Mouse (Mus musculus): Measurements from ENCODE around the gene Vrk1.

DNA sequence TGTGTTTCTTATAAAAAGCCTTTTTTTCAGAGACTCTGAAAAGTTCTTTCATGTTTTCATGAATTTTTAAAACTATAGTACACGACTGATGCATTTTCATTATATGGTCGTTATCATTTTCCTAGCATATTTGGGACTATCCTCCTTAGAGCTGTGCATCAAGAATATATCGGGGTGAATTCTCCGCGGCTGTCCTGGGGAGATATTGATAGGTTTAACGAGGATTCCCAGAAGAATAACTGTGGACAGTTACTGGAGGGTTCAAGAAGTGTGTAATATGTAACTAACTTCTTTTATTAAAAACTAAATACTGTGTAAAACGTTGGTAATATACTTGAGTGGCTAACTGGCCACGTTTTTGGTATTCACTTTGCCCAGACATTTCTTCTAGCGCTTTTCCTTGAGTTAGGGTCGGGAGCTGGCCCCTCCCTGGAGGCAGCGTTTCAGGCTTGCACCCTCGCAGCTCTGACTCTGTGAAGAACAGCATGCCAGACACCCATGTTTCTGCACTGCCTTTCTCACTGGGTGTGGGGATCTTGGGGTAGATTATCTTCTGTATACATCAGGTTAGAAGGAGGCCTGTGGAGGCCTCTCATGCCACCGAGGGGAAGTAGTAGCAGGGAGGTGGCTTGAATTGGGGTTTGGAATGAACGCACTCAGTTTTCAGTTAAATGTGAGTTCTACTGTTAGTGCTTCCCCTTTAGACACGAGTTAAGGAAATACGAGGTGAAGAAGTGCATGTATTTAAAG, 16.5 kb downstream of the Vrk1 start:
- TF ChIP-seq CTCF (IDR thresholded peaks at IDR 0.05; ENCODE audit: borderline replicate concordance, insufficient read depth, low read depth, low read length) (no peak), POLR2A (IDR thresholded peaks at IDR 0.05; ENCODE audit: borderline replicate concordance, insufficient read depth, low read length) (no peak)
